Mouse (Mus musculus) ES-E14 (cell line): ENCODE data around the gene Plin4. TPM values are rescaled to one million over a fixed set of nuclear protein-coding genes. Genes with fewer than 3 reads are reported as not detected.

Source experiments
- DNase-seq: peaks from one replicate; pipeline ENCODE4 v3.0.0-alpha.2; 2013; ENCODE audit warnings: low read depth, low spot score
- H3K27ac ChIP-seq: 2 replicates; pipeline ENCODE4 v1.5.1; 2012; ENCODE audit warnings: low read depth, mild to moderate bottlenecking, low read length, moderate library complexity, mixed read lengths; ENCODE audit not compliant: poor library complexity, insufficient read depth, severe bottlenecking
- H3K36me3 ChIP-seq: 2 replicates; pipeline ENCODE4 v1.6.1; 2012; ENCODE audit warnings: mild to moderate bottlenecking, low read length, moderate library complexity, mixed read lengths; ENCODE audit not compliant: control insufficient read depth, poor library complexity, insufficient read depth, severe bottlenecking
- H3K4me1 ChIP-seq, 2 experiments: fragments of 150-350 bp in 1 of 2; sonication (generic) in 1 of 2; 2 replicates each; pipeline ENCODE4 v1.6.1; 2012; ENCODE audit warnings: low read length in 2 of 2, mild to moderate bottlenecking in 1 of 2, mixed read lengths in 1 of 2; ENCODE audit not compliant: control insufficient read depth in 2 of 2, insufficient read depth in 2 of 2, poor library complexity in 1 of 2
- H3K4me3 ChIP-seq, 2 experiments: fragments of 150-350 bp in 1 of 2; sonication (generic) in 1 of 2; 2 replicates each; pipeline ENCODE4 v1.5.1; 2012; ENCODE audit warnings: low read length in 2 of 2, low read depth in 1 of 2, mild to moderate bottlenecking in 1 of 2, mixed read lengths in 1 of 2; ENCODE audit not compliant: insufficient read depth in 1 of 2, poor library complexity in 1 of 2, severe bottlenecking in 1 of 2
- H3K9ac ChIP-seq: 2 replicates; pipeline ENCODE4 v1.6.1; 2012; ENCODE audit warnings: low read depth, mild to moderate bottlenecking, low read length, mixed read lengths; ENCODE audit not compliant: poor library complexity, insufficient read depth, severe bottlenecking
- H3K9me3 ChIP-seq: fragments of 150-350 bp; sonication (generic); 2 replicates; pipeline ENCODE4 v1.6.1; 2012; ENCODE audit warnings: low read depth, mild to moderate bottlenecking, low read length; ENCODE audit not compliant: control insufficient read depth, insufficient read depth
- CHD2 ChIP-seq: IDR thresholded peaks from 2 replicates; pipeline ENCODE4 v1.6.1; 2014; ENCODE audit warnings: mild to moderate bottlenecking, low read depth, low read length, inconsistent platforms
- HCFC1 ChIP-seq: IDR thresholded peaks from 2 replicates; pipeline ENCODE4 v1.6.1; 2012; ENCODE audit warnings: low read length, inconsistent platforms, borderline replicate concordance; ENCODE audit not compliant: insufficient read depth
- MAFK ChIP-seq: IDR thresholded peaks from 2 replicates; pipeline ENCODE4 v1.6.1; 2014; ENCODE audit warnings: mild to moderate bottlenecking, low read depth, low read length, inconsistent platforms; ENCODE audit not compliant: insufficient read depth
- ZC3H11A ChIP-seq: IDR thresholded peaks from 2 replicates; pipeline ENCODE4 v1.6.1; 2012; ENCODE audit warnings: low read depth, mild to moderate bottlenecking, inconsistent platforms, low read length, borderline replicate concordance
- ZNF384 ChIP-seq: IDR thresholded peaks from 2 replicates; pipeline ENCODE4 v1.6.1; 2012; ENCODE audit warnings: low read depth, low read length, inconsistent platforms
- in situ Hi-C, 2 experiments: fragments of 600-800 bp; cut with MboI; formaldehyde crosslinking; loops; one replicate each; pipeline ENCODE4 v1.15.1; 2025; ENCODE audit warnings: low sequenced_read_pairs in 2 of 2, inconsistent platforms in 1 of 2; ENCODE audit not compliant: unreplicated experiment in 2 of 2
- total RNA-seq: library from RNA; depleted of rRNA; stranded (reverse); fragments of 300-350 nt; gene quantifications from 2 replicates; pipeline ENCODE4 v1.2.3, GENCODE M21; 2012

The Plin4 gene
- total RNA-seq, 1 experiment: 0.31 TPM

DNA sequence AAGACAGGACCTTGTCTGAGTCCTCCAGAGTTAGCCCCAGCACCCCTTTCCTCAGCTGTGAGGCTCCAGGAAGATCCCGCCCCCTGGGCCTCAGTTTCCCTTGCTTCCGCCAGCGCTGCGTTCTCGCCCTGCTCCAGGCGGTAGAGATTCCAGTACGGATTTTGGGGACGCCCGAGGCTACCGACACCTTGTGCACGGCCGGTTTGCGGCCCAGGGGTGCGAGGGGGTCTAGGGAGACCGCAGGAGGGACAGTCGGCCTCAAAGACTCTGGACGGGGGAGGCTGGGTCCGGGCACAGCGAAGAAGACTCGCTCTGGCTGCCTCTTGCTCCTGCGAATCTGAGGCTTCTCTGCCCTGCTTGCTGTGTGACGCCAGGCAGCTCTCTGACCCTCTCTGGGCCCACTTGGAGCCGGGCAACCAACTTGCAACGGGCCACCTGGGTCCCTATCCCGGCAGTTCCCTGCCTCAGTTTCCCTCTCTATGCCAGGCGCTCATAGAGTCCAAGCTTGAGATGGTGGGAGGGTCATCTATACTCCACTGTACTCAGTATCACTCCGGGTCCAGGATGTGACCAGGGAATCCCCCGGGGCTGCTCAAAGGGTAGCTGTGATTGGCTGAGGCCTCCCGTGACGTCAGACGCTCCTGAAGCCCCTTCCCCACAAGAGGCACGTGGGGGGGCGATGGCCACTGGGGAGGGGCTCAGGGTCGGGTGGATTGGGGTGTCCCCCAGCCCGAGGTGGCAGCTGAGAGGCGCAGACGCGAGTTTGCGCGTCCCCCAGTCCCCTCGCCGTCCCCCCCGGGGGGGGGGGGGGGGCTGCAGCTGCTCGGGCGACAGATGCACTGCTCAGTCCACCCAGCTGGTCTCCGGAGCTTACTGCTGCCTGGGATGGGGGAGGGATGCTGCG lies 32.4 kb upstream of the Plin4 start:
- H3K4me1 ChIP-seq: peaks cover 0 to 16% of the 10 kb centered on the region in 2 experiments; a peak in 1 of 4 replicates
- no peaks in the 10 kb centered on the region for H3K9me3 ChIP-seq
- in situ Hi-C loops: no loop called here
- no peak overlapping the region for H3K27ac ChIP-seq
- no peak for DNase-seq
- TF ChIP-seq ZNF384 (no peak), MAFK (no peak), HCFC1 (no peak), CHD2 (no peak), ZC3H11A (no peak)
- H3K4me3 ChIP-seq: peak overlapping the region; percentile 69 to 71
- H3K36me3 ChIP-seq: no peaks in the 10 kb centered on the region
- peak overlapping the region; percentile 13; the same call in 1 of the 2 replicates for H3K9ac ChIP-seq

DNA sequence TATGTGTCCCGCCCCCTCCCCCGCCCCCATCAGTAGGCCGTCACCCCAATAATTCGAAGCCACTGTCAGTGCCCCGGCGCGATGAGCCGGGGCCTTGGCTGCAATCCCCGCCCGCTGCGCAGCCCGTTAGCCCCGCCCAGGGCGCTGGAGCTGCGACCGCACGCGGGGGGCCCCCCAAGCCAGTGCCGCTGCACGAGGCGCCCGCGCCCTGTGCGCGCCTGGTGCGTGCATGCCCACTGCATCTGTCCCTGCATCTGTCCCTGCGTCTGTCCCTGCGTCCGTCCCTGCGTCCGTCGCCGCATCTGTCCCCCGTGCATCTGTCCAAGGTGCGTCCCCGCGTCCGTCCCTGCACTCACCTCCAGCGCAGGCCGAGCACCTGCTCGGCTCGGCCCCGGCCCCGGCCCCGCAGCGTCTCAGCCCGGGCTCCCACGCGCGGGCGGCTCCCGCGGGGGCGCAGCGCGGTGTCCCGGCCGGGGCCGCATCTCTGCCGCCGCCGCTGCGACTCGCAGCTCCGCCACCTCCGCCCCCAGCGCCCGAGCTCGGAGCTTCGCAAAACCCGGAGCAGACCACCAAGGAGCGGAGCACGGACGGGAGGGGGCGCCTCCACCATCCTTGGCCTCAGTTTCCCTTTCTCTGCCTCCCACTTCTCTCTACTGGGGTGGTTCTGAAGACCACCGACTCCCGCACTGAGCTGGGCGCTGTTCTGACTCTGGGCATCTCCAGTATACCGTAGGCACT lies 30.4 kb upstream of the Plin4 start, which contains the start of gene Sema6b:
TSS of gene Sema6b (minus strand) at position 486 of the 738 bp plus-strand sequence.
- TF ChIP-seq HCFC1: no peak
- TF ChIP-seq CHD2: no peak
- TF ChIP-seq ZNF384: no peak
- no peak for TF ChIP-seq ZC3H11A
- no peak for TF ChIP-seq MAFK
- DNase-seq: no peak
- Histone ChIP-seq H3K9ac (no peak within 1 kb of the TSS; the same call in 1 of the 2 replicates), H3K4me1 (peaks cover 0 to 8% of the 10 kb centered on the region in 2 experiments; a peak in 1 of 4 replicates), H3K9me3 (no peaks in the 10 kb centered on the region), H3K36me3 (no peaks in the 10 kb centered on the region), H3K4me3 (peak within 1 kb of the TSS; percentile 71 to 87), H3K27ac (no peak within 1 kb of the TSS)
- in situ Hi-C loops: no loop called here

DNA sequence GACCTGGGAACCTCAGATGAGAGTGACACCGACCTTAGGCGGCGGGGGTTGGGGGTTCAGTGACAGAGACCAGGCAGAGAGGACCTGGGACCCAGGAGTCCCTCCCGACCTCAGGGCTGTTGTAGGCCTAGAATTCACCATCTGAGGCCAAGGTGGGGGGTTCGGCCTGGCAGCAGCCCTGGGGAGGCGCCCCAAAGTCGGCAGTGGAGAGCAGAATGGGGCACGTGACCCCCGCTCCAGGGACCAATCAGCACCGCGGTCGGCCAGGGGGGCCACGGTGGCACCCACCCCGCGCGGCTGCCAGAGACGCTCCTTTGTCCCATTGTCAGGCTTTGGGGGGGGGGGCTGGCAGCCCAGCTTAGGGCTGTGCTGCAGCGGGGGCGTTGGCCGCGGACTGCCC lies 29.8 kb upstream of the Plin4 start:
- peaks cover 0 to 7% of the 10 kb centered on the region in 2 experiments; a peak in 1 of 4 replicates for H3K4me1 ChIP-seq
- DNase-seq: no peak
- no peak overlapping the region for H3K9ac ChIP-seq
- no peak for TF ChIP-seq HCFC1
- no peak for TF ChIP-seq ZNF384
- no peak for TF ChIP-seq MAFK
- TF ChIP-seq CHD2: no peak
- no peak for TF ChIP-seq ZC3H11A
- no peaks in the 10 kb centered on the region for H3K36me3 ChIP-seq
- no peaks in the 10 kb centered on the region for H3K9me3 ChIP-seq
- no peak overlapping the region for H3K27ac ChIP-seq
- peak overlapping the region; percentile 71 to 87 for H3K4me3 ChIP-seq
- in situ Hi-C loops: no loop called here

DNA sequence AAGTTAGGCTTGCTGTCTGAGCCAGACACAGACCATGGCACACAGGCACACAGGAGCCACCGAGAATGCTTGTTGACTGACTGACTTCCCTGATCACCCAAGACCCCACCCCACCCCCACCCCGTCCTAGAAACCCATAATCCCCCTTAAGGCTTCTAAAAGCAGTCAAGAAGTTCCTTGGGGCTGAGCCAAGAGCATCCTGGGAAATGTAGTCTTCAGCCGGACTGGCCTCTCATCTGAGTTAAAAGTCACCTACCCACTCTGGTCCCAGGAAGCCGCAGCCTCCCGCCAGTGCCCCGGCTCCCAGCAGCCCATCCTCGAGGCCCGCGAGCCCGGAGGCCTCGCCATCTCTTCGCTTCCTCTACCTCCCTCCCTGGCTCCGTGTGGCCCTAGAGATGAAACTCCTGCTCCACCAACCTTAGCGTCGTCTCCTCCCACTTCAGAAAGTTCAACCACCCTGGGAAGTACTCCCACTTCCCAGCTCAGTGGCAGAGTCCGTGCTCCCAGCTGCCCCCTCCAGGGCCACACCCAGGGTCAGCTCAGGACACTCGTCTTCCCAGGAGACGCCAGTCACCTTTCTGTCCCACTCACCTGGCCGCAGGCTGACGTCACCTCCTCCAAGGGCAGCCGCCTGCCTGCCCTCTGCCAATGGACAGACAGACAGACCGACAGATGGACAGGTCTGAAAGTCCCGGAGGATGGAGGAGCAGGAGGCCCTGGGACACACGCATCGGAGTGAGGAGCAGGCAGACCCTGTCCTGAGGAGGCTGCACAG lies 28.4 kb upstream of the Plin4 start:
- in situ Hi-C loops: no loop called here
- H3K36me3 ChIP-seq: no peaks in the 10 kb centered on the region
- H3K27ac ChIP-seq: no peak overlapping the region
- H3K4me3 ChIP-seq: peak overlapping the region; percentile 10 to 35; a peak in 3 of 4 replicates
- no peak overlapping the region for H3K9ac ChIP-seq
- no peak for DNase-seq
- no peaks in the 10 kb centered on the region for H3K9me3 ChIP-seq
- no peak for TF ChIP-seq ZC3H11A
- peak; percentile 84 for TF ChIP-seq HCFC1
- TF ChIP-seq MAFK: no peak
- no peak for TF ChIP-seq ZNF384
- no peak for TF ChIP-seq CHD2
- H3K4me1 ChIP-seq: peaks cover 0 to 11% of the 10 kb centered on the region in 2 experiments; a peak in 2 of 4 replicates
